Mouse (Mus musculus) C2C12 (cell line): ENCODE results near the gene Pla2g4a.

ENCODE experiments used
- CEBPB ChIP-seq: IDR thresholded peaks from one replicate; pipeline ENCODE4 v1.6.1; 2011; ENCODE audit warnings: low read depth, mild to moderate bottlenecking, control low read depth, moderate library complexity
- CTCF ChIP-seq: IDR thresholded peaks from one replicate; pipeline ENCODE4 v1.5.1; 2011; ENCODE audit not compliant: control insufficient read depth, insufficient read depth, insufficient read length
- MAX ChIP-seq: IDR thresholded peaks from one replicate; pipeline ENCODE4 v1.6.1; 2011; ENCODE audit warnings: mild to moderate bottlenecking, control low read depth
- USF1 ChIP-seq: IDR thresholded peaks from one replicate; pipeline ENCODE4 v1.6.1; 2011; ENCODE audit warnings: low read depth, mild to moderate bottlenecking, control low read depth, moderate library complexity

- TF ChIP-seq CTCF (no peak), USF1 (no peak), MAX (no peak), CEBPB (no peak)
Observed at GRCm38 (mm10) chr1:149949334-149949733, 11.8 kb downstream of the Pla2g4a start.
